Mouse (Mus musculus) myocyte (in vitro differentiated cells): ENCODE measurements around the gene Mxi1.

Experiments used
- MYOD1 ChIP-seq, 3 experiments: IDR thresholded peaks; one replicate each; pipeline ENCODE4 v1.6.1; 2011; ENCODE audit warnings: control low read depth in 2 of 3, low read depth in 2 of 3, mild to moderate bottlenecking in 2 of 3, moderate library complexity in 1 of 3; ENCODE audit not compliant: insufficient read length in 2 of 3, control insufficient read depth in 1 of 3
- POLR2A ChIP-seq: IDR thresholded peaks from one replicate; pipeline ENCODE4 v1.6.1; 2011; ENCODE audit warnings: low read depth, mild to moderate bottlenecking, control low read depth, moderate library complexity; ENCODE audit not compliant: insufficient read length

DNA sequence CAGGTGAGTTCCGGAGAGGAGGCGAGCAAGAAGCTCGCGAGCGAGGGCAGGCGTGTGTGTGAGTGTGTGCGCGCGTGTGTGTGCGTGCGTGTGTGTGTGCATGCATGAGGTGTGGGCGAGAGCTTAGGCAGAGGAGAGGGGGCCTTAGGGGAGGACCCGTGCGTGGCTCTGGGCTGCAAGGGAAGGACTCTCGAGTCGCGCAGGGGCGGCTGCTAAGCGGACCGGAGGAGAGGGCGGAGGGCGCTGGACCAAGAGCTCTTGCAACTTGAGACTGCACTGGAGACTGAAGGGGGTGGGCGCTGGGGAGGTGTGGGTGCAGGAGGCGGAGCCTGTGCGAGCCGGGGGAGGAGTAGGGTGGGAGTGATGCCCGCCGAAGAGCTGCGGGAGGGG is 19.7 kb downstream of the Mxi1 start:
- TF ChIP-seq MYOD1 (IDR thresholded peaks at IDR 0.05; ENCODE audit: control insufficient read depth in 1 of 3, insufficient read length in 2 of 3, low read depth in 2 of 3) (no peak), POLR2A (no peak)
